Mouse (Mus musculus): ENCODE data around the gene Msn. TPM values are rescaled to one million over a fixed set of nuclear protein-coding genes. Genes with fewer than 3 reads are reported as not detected.

Gene Msn
- polyA plus RNA-seq (2015; fragmentation: Nextera tagmentation; extraction: Ambion mirVana), result 41.5 and 46.2 TPM in 2 replicates

DNA sequence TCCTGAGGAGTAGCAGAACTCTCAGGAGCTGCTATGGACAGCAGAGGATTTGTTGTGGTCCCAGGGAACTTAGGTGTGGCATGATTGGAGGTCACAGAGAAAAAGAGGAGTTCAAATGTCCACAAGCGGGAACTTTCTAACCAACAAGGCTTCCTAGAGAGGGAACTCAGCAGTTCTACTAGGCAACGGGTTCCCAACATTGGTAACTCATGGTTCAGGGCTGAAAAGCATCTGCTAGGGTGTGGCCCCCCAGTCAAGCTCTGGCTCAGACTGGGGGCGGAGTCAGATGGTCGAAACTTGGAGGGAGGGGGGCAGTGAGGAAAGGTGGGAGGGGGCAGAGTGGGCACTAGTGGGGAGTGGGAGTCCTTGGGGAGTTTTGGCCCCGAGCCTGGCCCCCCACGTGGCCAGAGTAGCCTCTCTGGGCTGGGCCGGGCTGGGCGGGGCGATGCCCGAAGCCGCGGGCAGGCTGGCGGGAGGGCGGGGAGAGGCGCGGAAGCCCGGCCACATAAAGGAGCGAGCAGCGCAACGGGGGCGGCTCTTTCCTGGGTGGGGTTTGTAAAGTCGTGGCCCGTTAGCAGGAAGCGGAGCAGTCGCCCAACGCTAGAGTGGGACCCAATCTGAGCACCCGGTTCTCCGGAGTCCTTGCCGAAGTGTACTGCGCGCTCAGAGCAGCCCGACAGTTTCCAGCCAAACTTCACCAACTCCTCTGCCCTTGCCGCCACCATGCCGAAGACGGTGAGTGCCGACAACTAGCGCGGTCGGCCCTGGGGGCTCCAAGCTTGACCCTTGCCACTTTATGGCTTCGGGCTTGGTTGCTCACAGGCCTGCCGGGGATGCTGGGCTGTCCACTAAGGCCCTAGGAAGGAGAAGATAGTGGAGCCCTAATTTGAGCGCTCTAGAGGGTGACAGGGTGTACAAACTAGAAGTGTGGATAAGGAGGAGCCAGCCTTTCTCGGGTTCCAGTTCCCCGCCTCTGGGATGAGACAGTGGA is at the start of gene Msn:
Gene Msn (plus strand): TSS at position 534 of the 991 bp plus-strand sequence.
- Histone ChIP-seq H3K4me2 (peak within 1 kb of the TSS; percentile 78), H3K9ac (peak within 1 kb of the TSS; percentile 41; the same call in 1 of the 2 replicates), H3K27ac (replicated peaks) (0 out of 2 replicates have a peak within 1 kb of the TSS, but pooled peaks have one; percentile 51), H3K36me3 (no peaks in the 10 kb centered on the region), H3K9me3 (no peaks in the 10 kb centered on the region), H3K4me1 (replicated peaks) (no peaks in the 10 kb centered on the region), H3K27me3 (no peaks in the 10 kb centered on the region), H3K4me3 (peak within 1 kb of the TSS; percentile 45)
- ATAC-seq (ENCODE audit: low FRiP score, low read depth), result peak; percentile 81
- WGBS, result 21% methylated on average over 41 of the region's 44 CpGs

DNA sequence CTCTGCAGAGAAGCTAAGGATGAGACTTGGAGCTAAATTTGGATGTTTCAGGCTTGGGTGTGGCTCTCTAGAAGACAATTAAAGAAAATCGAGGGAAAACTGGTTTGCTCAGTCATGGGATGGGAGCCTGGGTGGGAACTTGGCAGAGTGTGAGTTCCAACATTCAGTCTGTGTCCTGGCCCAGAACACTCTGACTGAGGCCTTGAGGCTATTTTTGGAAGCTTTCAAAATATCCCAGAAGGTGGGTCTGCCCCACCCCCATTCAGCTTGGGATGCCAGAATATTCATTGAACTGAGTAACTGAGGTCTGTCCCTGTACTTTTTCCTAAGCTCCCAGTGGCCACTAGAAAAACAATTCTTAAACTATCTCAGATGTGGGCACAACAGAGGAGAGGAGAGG is 43.0 kb upstream of the Msn start:
- Histone ChIP-seq H3K27me3 (no peaks in the 10 kb centered on the region), H3K4me2 (no peak overlapping the region), H3K9ac (no peak overlapping the region), H3K27ac (replicated peaks) (no peak overlapping the region), H3K4me1 (replicated peaks) (no peaks in the 10 kb centered on the region), H3K36me3 (no peaks in the 10 kb centered on the region), H3K4me3 (no peak overlapping the region), H3K9me3 (no peaks in the 10 kb centered on the region)
- no peak for ATAC-seq (ENCODE audit: low FRiP score, low read depth)
- 63% methylated on average over 1 of the region's 1 CpGs for WGBS

DNA sequence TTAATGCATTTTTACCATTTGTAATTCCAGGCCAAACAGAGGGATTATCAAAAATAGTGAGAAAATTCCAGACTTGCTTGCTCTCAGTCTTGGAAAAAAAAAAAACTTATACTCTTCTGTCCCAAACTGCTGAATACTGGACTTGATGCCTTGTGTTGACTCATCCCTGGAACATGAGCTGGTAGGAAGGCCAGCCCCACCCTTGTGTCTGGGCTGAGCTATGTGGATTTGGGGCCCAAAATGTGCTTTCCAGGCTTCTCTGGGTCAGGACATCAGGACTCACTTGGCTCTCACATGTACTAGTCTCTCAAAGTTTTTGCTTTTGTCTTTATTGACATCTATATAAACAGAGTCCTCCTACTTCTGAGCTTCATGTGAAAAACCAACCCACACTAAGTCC is 18.1 kb upstream of the Msn start:
- Histone ChIP-seq H3K9ac (no peak overlapping the region), H3K4me3 (no peak overlapping the region), H3K27ac (replicated peaks) (no peak overlapping the region), H3K4me1 (replicated peaks) (no peaks in the 10 kb centered on the region), H3K4me2 (no peak overlapping the region), H3K36me3 (no peaks in the 10 kb centered on the region), H3K27me3 (no peaks in the 10 kb centered on the region), H3K9me3 (no peaks in the 10 kb centered on the region)
- ATAC-seq (ENCODE audit: low FRiP score, low read depth), result no peak

DNA sequence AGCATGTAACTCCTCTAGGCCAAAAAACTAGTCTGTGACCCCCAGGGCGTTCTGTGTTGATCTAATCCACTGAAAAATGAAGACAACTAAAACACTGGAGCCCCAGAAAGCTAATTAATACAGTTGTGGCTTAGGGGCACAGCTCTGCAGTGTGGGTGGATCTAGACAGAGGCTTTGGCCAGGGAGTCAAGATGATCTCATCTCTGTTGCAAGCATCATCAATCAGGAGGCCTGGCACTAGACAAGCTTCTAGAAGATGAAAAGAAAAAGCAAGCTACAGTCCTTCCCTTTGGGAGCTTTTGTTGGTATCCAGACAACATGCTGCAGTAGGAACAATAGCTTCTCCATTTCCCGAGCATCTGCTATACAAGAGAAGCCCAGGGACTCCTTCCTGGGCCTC is 9.6 kb upstream of the Msn start:
- Histone ChIP-seq H3K9me3 (no peaks in the 10 kb centered on the region), H3K4me1 (replicated peaks) (no peaks in the 10 kb centered on the region), H3K4me2 (no peak overlapping the region), H3K4me3 (no peak overlapping the region), H3K36me3 (no peaks in the 10 kb centered on the region), H3K27ac (replicated peaks) (no peak overlapping the region), H3K27me3 (no peaks in the 10 kb centered on the region), H3K9ac (no peak overlapping the region)
- ATAC-seq (ENCODE audit: low FRiP score, low read depth), result no peak
- 30% methylated on average over 2 of the region's 2 CpGs for WGBS

DNA sequence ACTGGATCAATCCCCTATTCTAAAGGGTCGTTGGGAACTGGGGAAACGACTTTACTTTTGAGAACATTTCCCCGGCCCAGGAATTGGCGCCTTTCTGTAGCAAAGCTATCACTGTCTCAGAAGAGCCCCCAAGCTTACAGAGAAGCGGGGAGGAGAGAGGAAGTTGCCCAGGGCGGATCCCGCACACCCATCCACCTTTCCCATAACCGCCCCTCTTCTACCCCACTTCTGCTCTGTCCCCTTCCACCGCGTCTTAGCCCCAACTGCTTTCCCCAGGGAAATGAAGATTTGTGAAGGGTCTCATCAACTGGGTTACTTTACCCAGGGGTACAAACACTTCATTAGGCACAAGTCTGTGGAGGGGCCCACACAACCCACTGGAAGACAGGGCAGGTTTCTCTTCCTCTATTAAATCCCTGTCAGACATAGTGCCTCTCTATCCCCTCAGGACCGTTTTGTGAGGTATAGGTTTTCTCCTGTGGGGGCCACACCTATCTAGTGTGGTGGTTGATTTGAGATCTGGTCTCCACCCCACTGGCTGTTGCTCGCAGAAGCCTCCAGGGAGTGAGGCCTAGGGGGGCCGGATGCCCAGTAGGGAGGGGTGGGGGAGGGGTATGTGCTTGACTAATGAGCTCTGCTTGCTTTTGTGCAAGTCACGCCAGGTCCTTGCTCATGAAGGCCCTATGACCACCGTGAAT is 820 bp downstream of the Msn start:
- 0 out of 2 replicates have a peak, but pooled peaks have one; percentile 20 for ATAC-seq (ENCODE audit: low FRiP score, low read depth)

DNA sequence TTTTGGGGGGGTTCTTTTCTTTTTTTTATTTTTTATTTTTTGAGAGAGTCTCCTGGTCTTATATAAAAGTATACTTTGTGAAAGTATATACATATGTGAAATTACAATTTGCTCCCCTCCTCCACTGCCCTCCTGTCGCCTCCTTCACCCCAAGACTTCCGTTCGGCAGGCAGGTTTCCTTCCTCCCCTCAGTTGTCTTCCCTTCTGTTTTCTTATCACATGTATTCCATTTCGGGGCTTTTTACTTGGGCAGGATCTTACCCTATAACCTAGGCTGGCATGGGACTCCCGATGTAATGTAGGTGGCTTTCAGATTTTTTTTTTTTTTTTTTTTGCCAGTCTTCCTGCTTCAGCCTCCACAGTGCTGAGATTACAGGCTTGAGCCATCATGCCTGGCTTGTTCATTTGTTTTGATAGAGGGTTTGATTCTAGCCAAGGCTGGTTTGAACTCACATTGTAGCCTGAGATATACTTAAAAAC is 1.7 kb downstream of the Msn start:
- WGBS, result 46% methylated on average over 5 of the region's 5 CpGs
- no peaks in the 10 kb centered on the region for H3K9me3 ChIP-seq
- ATAC-seq (ENCODE audit: low FRiP score, low read depth), result no peak
- H3K4me2 ChIP-seq, result peak overlapping the region; percentile 78
- no peaks in the 10 kb centered on the region for H3K27me3 ChIP-seq
- H3K4me1 ChIP-seq (replicated peaks), result no peaks in the 10 kb centered on the region
- no peaks in the 10 kb centered on the region for H3K36me3 ChIP-seq
- H3K4me3 ChIP-seq, result peak overlapping the region; percentile 45; the same call in 1 of the 2 replicates
- no peak overlapping the region for H3K27ac ChIP-seq (replicated peaks)
- no peak overlapping the region for H3K9ac ChIP-seq

More for the DNA sequence above, 820 bp downstream of the Msn start:
- 18% methylated on average over 15 of the region's 15 CpGs for WGBS
- no peaks in the 10 kb centered on the region for H3K4me1 ChIP-seq (replicated peaks)
- 0 out of 2 replicates have a peak overlapping the region, but pooled peaks have one; percentile 51 for H3K27ac ChIP-seq (replicated peaks)
- no peaks in the 10 kb centered on the region for H3K27me3 ChIP-seq
- peak overlapping the region; percentile 41; the same call in 1 of the 2 replicates for H3K9ac ChIP-seq
- H3K4me2 ChIP-seq, result peak overlapping the region; percentile 78
- H3K9me3 ChIP-seq, result no peaks in the 10 kb centered on the region
- H3K4me3 ChIP-seq, result peak overlapping the region; percentile 45
- H3K36me3 ChIP-seq, result no peaks in the 10 kb centered on the region

DNA sequence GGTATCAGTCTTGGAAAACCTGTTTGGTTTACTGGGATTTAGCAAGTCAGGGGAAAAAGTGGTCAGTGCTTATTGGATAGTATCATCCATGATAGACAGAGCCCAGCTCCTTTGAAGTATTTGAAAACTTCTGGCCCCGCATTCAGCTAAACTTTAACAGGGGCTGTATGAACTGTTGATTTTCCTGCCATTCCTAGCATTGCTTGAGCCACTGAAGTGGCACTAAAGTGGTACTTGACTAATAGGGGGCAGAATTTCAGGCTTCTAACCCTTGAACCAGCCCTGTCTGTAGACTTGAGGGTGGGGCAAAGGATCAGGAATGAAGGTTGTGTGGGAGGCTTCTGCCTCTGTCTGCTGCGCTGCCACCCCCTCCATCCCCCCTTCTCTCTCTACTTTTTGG is 3.2 kb downstream of the Msn start:
- H3K4me1 ChIP-seq (replicated peaks), result no peaks in the 10 kb centered on the region
- no peak overlapping the region for H3K9ac ChIP-seq
- no peak overlapping the region for H3K4me3 ChIP-seq
- 78% methylated on average over 2 of the region's 2 CpGs for WGBS
- H3K4me2 ChIP-seq, result no peak overlapping the region
- no peak overlapping the region for H3K27ac ChIP-seq (replicated peaks)
- H3K9me3 ChIP-seq, result no peaks in the 10 kb centered on the region
- H3K36me3 ChIP-seq, result no peaks in the 10 kb centered on the region
- no peaks in the 10 kb centered on the region for H3K27me3 ChIP-seq
- ATAC-seq (ENCODE audit: low FRiP score, low read depth), result no peak

DNA sequence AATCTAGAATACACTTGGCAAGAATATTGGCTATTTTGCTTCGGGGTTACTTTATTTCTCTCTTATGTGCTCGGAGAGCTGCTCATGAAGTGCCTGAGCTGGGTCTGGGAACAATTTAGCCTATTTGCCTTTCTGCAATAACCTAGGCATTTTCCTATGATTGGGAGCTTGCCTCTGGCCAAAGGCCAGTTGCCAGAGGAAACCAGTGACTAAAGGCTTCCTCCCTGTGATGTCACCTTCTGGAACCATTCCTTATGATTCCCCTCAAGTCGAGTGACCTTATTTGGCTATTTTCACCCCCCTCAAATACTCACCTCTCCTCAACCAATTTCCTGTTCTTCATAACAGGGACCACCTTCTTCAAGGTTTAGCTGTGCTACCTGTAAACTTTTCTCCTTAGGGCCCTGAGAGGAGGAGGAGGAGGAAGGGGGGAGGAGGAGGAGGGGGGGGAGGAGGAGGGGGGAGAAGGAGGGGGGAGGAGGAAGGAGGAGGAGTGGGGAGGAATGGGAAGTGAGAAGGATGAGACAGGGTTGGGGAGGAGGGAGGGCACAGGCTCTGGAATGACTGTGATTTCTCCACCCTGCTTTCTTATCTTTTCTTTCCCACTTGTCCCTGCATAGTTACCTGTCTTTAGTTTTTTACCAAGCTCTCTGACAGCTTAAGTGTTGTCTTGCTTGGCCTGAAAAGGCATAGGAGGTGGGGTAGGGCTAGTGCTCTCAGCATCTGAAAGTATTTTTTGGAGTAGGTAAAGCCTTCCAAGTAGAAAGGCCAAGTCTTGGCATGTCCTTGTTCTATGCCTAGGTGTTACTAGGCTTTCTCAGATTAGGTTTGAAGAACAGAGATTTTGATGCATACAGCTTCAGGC is 11.8 kb downstream of the Msn start:
- WGBS, result 67% methylated on average over 3 of the region's 3 CpGs

DNA sequence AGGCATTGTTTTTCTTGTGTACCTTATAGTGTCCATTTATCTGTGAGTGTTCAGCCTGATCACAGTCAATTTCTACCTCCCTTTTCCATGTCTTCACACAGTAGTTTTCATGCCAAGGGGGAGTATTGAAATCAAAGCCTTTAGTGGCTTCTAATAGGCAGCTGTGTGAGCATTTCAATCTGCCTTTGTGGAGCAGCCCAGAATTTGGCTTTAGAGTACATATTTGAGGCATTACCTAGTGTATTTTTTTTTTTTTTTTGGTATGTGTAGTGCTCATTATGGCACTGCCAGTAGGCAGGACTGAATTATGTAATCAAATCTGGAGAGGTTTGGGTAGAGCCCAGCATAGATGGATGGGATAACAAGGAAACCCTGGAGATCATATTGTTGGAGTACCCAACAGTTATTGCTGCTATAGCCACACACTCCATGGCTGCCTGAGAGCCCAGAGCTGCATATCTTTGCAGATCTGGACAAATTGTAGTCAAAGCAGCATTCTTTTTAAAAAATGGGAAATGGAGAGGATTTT is 17.3 kb downstream of the Msn start:
- Histone ChIP-seq H3K4me2 (no peak overlapping the region), H3K4me1 (replicated peaks) (no peaks in the 10 kb centered on the region), H3K9ac (no peak overlapping the region), H3K36me3 (no peaks in the 10 kb centered on the region), H3K4me3 (no peak overlapping the region), H3K27me3 (no peaks in the 10 kb centered on the region), H3K9me3 (no peaks in the 10 kb centered on the region), H3K27ac (replicated peaks) (no peak overlapping the region)
- no peak for ATAC-seq (ENCODE audit: low FRiP score, low read depth)

More for the DNA sequence above, 11.8 kb downstream of the Msn start:
- Histone ChIP-seq H3K36me3 (no peaks in the 10 kb centered on the region), H3K9ac (no peak overlapping the region), H3K9me3 (no peaks in the 10 kb centered on the region), H3K4me3 (no peak overlapping the region), H3K4me1 (replicated peaks) (no peaks in the 10 kb centered on the region), H3K27ac (replicated peaks) (no peak overlapping the region), H3K27me3 (no peaks in the 10 kb centered on the region), H3K4me2 (no peak overlapping the region)
- ATAC-seq (ENCODE audit: low FRiP score, low read depth), result no peak

DNA sequence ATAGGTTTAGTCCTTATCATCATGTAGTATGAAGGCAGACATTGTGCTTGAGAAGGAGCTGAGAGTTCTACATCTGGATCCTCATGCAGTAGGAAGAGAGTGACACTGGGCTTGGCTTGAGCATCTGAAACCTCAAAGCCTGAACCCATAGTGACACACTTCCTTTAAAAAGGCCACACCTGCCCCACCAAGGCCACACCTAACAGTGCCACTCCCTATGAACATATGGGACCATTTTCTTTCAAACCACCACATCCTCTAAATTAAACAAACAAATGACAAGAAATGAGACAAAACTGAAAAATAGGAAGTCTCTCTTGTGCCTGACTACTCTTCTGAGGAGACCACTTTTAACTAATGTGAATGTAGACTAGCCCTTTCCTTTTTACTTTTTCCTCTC is 19.7 kb downstream of the Msn start:
- Histone ChIP-seq H3K9me3 (no peaks in the 10 kb centered on the region), H3K4me3 (no peak overlapping the region), H3K36me3 (no peaks in the 10 kb centered on the region), H3K4me2 (no peak overlapping the region), H3K4me1 (replicated peaks) (no peaks in the 10 kb centered on the region), H3K27me3 (no peaks in the 10 kb centered on the region), H3K27ac (replicated peaks) (no peak overlapping the region), H3K9ac (no peak overlapping the region)
- no peak for ATAC-seq (ENCODE audit: low FRiP score, low read depth)

DNA sequence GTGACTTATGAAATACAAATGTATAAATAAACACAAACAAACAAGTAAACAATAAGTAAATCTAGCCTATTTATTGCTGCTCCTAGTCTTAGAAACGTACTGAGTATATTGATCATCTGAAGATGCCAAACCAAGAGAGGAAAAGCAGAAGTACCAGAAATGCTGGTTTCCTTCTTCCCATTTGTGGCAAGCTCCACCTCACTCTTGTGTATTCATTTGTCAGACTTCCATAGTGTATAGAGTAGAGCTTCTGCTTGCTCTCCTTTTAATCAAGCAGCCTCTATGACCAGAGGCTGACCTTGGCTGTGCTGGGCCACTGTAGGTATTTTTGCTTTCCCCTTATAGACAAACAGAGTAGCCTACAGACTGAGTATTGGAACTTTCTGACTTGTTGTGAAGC is 21.5 kb downstream of the Msn start:
- Histone ChIP-seq H3K4me3 (no peak overlapping the region), H3K4me1 (replicated peaks) (no peaks in the 10 kb centered on the region), H3K36me3 (no peaks in the 10 kb centered on the region), H3K9ac (no peak overlapping the region), H3K27me3 (no peaks in the 10 kb centered on the region), H3K27ac (replicated peaks) (no peak overlapping the region), H3K4me2 (no peak overlapping the region), H3K9me3 (no peaks in the 10 kb centered on the region)
- 90% methylated on average over 1 of the region's 1 CpGs for whole genome bisulfite sequencing
- no peak for ATAC-seq (ENCODE audit: low FRiP score, low read depth)
